Mouse (Mus musculus) liver, postnatal 0 days (tissue): ENCODE measurements around the gene Gdnf.

ENCODE experiments used
- CTCF ChIP-seq: sonication (generic); IDR thresholded peaks from 2 replicates; pipeline ENCODE4 v1.5.1; 2016; ENCODE audit warnings: antibody characterized with exemption, low read depth
- EP300 ChIP-seq: IDR thresholded peaks from 2 replicates; pipeline ENCODE4 v1.6.1; 2016; ENCODE audit warnings: antibody characterized with exemption, low read depth, mild to moderate bottlenecking

DNA sequence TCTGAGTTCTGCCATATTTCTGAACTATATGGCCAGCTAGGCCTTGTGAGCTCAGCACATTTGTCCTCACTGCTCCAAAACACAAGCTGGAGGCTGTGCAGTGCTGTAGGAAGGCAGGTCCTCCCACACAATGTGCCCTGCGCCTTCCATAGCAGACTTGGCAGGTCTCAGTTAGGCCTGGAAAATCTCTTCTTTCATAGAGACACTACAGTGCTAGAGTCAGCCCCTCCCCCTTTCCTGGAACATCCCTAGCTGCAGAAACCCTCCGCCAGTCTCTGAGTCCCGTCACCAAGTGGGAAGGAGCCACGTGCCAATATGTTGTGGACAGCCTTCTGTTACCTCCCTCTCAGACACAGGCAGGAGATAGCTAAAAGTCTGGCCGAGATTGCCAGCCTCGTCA lies 14.9 kb downstream of the Gdnf start:
- TF ChIP-seq CTCF, result no peak
- TF ChIP-seq EP300, result no peak
